Mouse (Mus musculus) heart, postnatal 36 days (tissue): ENCODE measurements around the gene Hoxb6. TPM values are rescaled to one million over a fixed set of nuclear protein-coding genes. Genes with fewer than 3 reads are reported as not detected.

ENCODE experiments used
- DNase-seq, 2 experiments: peaks; one replicate each; pipeline ENCODE4 v3.0.0; 2021 to 2022
- intact Hi-C: fragments of 180-260 bp; cut with DNase I; formaldehyde crosslinking; loops from one replicate; pipeline ENCODE4 v1.15.1; 2025
- total RNA-seq, 2 experiments: library from RNA; stranded (reverse); gene quantifications; 2 replicates each; pipeline ENCODE4 v1.2.3; 2021

Hoxb6 gene
- total RNA-seq, 2 experiments from 2014 or later, result not detected

GRCm38 (mm10) chr11:96311520-96312417, 19.5 kb downstream of the Hoxb6 start:
- intact Hi-C loops, result loop anchor here (2.0 kb wide), 1 partner anchor 95 kb away; no protein-coding TSS in a partner anchor

GRCm38 (mm10) chr11:96313134-96313533, 20.9 kb downstream of the Hoxb6 start:
- intact Hi-C loops, result no loop called here
- DNase-seq, result no peak

More at GRCm38 (mm10) chr11:96311520-96312417, 19.5 kb downstream of the Hoxb6 start:
- peak; percentile 59 to 60 for DNase-seq

- no peak for DNase-seq
- intact Hi-C loops, result loop anchor here (2.0 kb wide), 1 partner anchor 39 kb away; no protein-coding TSS in a partner anchor
These were observed 21.6 kb downstream of the Hoxb6 start for GRCm38 (mm10) chr11:96313806-96314428.

GRCm38 (mm10) chr11:96314671-96315343, 22.5 kb downstream of the Hoxb6 start:
- peak in 1 of 2 experiments; percentile 30 for DNase-seq
- intact Hi-C loops, result loop anchor here (2.0 kb wide), 1 partner anchor 38 kb away; no protein-coding TSS in a partner anchor

GRCm38 (mm10) chr11:96315344-96315681, 23.0 kb downstream of the Hoxb6 start:
- intact Hi-C loops, result loop anchor here (2.0 kb wide), 1 partner anchor 37 kb away; no protein-coding TSS in a partner anchor
- DNase-seq, result no peak

- no peak for DNase-seq
- intact Hi-C loops, result no loop called here
These were observed 24.7 kb downstream of the Hoxb6 start for GRCm38 (mm10) chr11:96316696-96317607.

GRCm38 (mm10) chr11:96317608-96318367, 25.5 kb downstream of the Hoxb6 start, which contains the start of gene Hoxb4:
Gene Hoxb4, plus strand, starts transcription at chr11:96318267.
- DNase-seq, result no peak
- intact Hi-C loops, result no loop called here

GRCm38 (mm10) chr11:96318368-96319070, 26.2 kb downstream of the Hoxb6 start:
- intact Hi-C loops, result no loop called here
- DNase-seq, result peak in 1 of 2 experiments; percentile 46

GRCm38 (mm10) chr11:96319071-96319902, 27.0 kb downstream of the Hoxb6 start:
- intact Hi-C loops, result no loop called here
- no peak for DNase-seq

GRCm38 (mm10) chr11:96319910-96320309, 27.6 kb downstream of the Hoxb6 start:
- intact Hi-C loops, result no loop called here
- no peak for DNase-seq

GRCm38 (mm10) chr11:96320688-96321087, 28.4 kb downstream of the Hoxb6 start:
- intact Hi-C loops, result no loop called here
- no peak for DNase-seq

- intact Hi-C loops, result no loop called here
- no peak for DNase-seq
These were observed 29.6 kb downstream of the Hoxb6 start for GRCm38 (mm10) chr11:96321846-96322245.

- DNase-seq, result no peak
- intact Hi-C loops, result no loop called here
These were observed 30.5 kb downstream of the Hoxb6 start for GRCm38 (mm10) chr11:96322738-96323137.

- DNase-seq, result no peak
- intact Hi-C loops, result no loop called here
These were observed 30.9 kb downstream of the Hoxb6 start, which contains the start of gene Hoxb3 for GRCm38 (mm10) chr11:96323154-96323553. Gene Hoxb3, plus strand, starts transcription at chr11:96323326.

- intact Hi-C loops, result no loop called here
- DNase-seq, result no peak
These were observed 31.8 kb downstream of the Hoxb6 start for GRCm38 (mm10) chr11:96324125-96324524.

GRCm38 (mm10) chr11:96324965-96325364, 32.7 kb downstream of the Hoxb6 start:
- intact Hi-C loops, result no loop called here

GRCm38 (mm10) chr11:96325747-96326212, 33.5 kb downstream of the Hoxb6 start:
- intact Hi-C loops, result no loop called here
- DNase-seq, result no peak

More at GRCm38 (mm10) chr11:96324965-96325364, 32.7 kb downstream of the Hoxb6 start:
- no peak for DNase-seq
